Mouse (Mus musculus): Measurements from ENCODE around the gene Pccb.

GRCm38 (mm10) chr9:101035836-101036596 lies 1.3 kb upstream of the Pccb start:
- TF ChIP-seq CTCF (IDR thresholded peaks at IDR 0.05; ENCODE audit: extremely low read depth, insufficient read depth, insufficient read length, insufficient replicate concordance), result no peak
- TF ChIP-seq POLR2A (IDR thresholded peaks at IDR 0.05; ENCODE audit: low read depth, low read length), result no peak
